8 mouse cellular contexts compared by ENCODE assay signal in the genomic region with DNA sequence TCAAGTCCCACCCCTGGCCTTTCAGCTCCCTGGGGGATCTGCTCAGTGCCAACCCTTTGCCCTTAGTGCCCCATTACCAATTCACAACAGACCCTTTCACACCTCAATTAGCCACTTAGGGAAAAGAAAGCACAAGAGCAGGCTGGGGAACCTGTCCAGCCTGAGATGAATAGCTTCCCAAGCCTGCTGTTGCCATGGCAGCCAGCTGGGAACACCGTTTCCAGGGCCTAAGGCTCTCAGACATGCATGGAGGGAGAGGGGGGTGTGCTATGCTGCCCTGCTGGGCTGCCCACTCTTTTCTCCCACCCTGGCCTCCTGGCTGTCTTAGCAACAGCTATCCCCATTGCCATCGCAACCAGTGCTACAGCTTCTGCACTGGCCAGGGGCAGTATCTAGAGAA. TPM values are rescaled to one million over a fixed set of nuclear protein-coding genes. Genes with fewer than 3 reads are reported as not detected.
DNase-seq lines count a peak whose midpoint lies in the region; ATAC-seq and TF ChIP-seq lines count a peak whose summit lies in the region.
"Had no signal": no experiment of that assay in that cellular context is flagged by ENCODE, and none has a peak within 500 bp of the region (broad histone marks: within the 10 kb centered on the region; RNA-seq: fewer than 3 reads in every experiment).

No protein-coding gene starts in this region.

- TF ChIP-seq CTCF in hindbrain, postnatal 0 days (IDR thresholded peaks at IDR 0.05; ENCODE audit: low read depth), result no peak

- DNase-seq in adrenal gland, postnatal 25 days, result peak; percentile 50
- peak; percentile 78 for DNase-seq in embryonic facial prominence, embryonic 11.5 days (ENCODE audit: low spot score)
- DNase-seq in hindbrain, postnatal 0 days (ENCODE audit: low spot score), result peak; percentile 94
- peak; percentile 72 to 91 for DNase-seq in left cerebral cortex, postnatal 14 days (ENCODE audit: low spot score in 2 of 2)
- DNase-seq in right cerebral cortex, adult 2 months (ENCODE audit: low spot score in 2 of 2), result peak; percentile 77 to 85
- DNase-seq in gastrocnemius, postnatal 14 days, result no peak
- DNase-seq in lung, postnatal 10 days, result no peak
- DNase-seq: liver, embryonic 13.5 days had no signal

- no peaks in the 10 kb centered on the region for H3K36me3 ChIP-seq in embryonic facial prominence, embryonic 11.5 days (replicated peaks; ENCODE audit: control insufficient read depth, insufficient read depth, low read depth, low read length)
- H3K36me3 ChIP-seq in hindbrain, postnatal 0 days (ENCODE audit: insufficient read depth, low read length), result no peaks in the 10 kb centered on the region
- H3K36me3 ChIP-seq: liver, embryonic 13.5 days had no signal

- intact Hi-C loops in left cerebral cortex, postnatal 14 days (cut with DNase I), result no loop called here
- intact Hi-C loops in gastrocnemius, postnatal 14 days (cut with DNase I; ENCODE audit: low total_unique reads), result no loop called here

- no peak overlapping the region for H3K27ac ChIP-seq in embryonic facial prominence, embryonic 11.5 days (replicated peaks; ENCODE audit: low read depth, low read length)
- peak overlapping the region; percentile 68 for H3K27ac ChIP-seq in hindbrain, postnatal 0 days
- H3K27ac ChIP-seq: liver, embryonic 13.5 days had no signal

- no peaks in the 10 kb centered on the region for H3K27me3 ChIP-seq in embryonic facial prominence, embryonic 11.5 days (ENCODE audit: control insufficient read depth, insufficient read depth, low read length)
- H3K27me3 ChIP-seq in hindbrain, postnatal 0 days (ENCODE audit: insufficient read depth, low read length), result no peaks in the 10 kb centered on the region
- H3K27me3 ChIP-seq: liver, embryonic 13.5 days had no signal

- whole genome bisulfite sequencing in embryonic facial prominence, embryonic 11.5 days, result 9% methylated on average over 2 of the region's 2 CpGs
- WGBS in hindbrain, postnatal 0 days, result 6% methylated on average over 2 of the region's 2 CpGs

- H3K4me1 ChIP-seq in embryonic facial prominence, embryonic 11.5 days (ENCODE audit: control insufficient read depth, insufficient read depth, low read length), result no peaks in the 10 kb centered on the region
- peaks cover 13% of the 10 kb centered on the region; the same call in 1 of the 2 replicates for H3K4me1 ChIP-seq in hindbrain, postnatal 0 days (ENCODE audit: insufficient read depth, low read length)
- H3K4me1 ChIP-seq: liver, embryonic 13.5 days had no signal

- H3K9ac ChIP-seq in embryonic facial prominence, embryonic 11.5 days (replicated peaks; ENCODE audit: low read length), result no peak overlapping the region
- H3K9ac ChIP-seq in hindbrain, postnatal 0 days (replicated peaks; ENCODE audit: low read length), result no peak overlapping the region
- H3K9ac ChIP-seq: liver, embryonic 13.5 days had no signal

- no peaks in the 10 kb centered on the region for H3K9me3 ChIP-seq in embryonic facial prominence, embryonic 11.5 days (replicated peaks; ENCODE audit: control insufficient read depth, low read length)
- H3K9me3 ChIP-seq in hindbrain, postnatal 0 days (ENCODE audit: low read length), result no peaks in the 10 kb centered on the region
- H3K9me3 ChIP-seq: liver, embryonic 13.5 days had no signal

- no peak overlapping the region for H3K4me3 ChIP-seq in embryonic facial prominence, embryonic 11.5 days (ENCODE audit: low read depth, low read length)
- no peak overlapping the region for H3K4me3 ChIP-seq in hindbrain, postnatal 0 days (ENCODE audit: low read length)
- H3K4me3 ChIP-seq: liver, embryonic 13.5 days had no signal

- H3K4me2 ChIP-seq in embryonic facial prominence, embryonic 11.5 days (ENCODE audit: low read depth, low read length), result no peak overlapping the region
- H3K4me2 ChIP-seq in hindbrain, postnatal 0 days (ENCODE audit: low read depth, low read length), result no peak overlapping the region
- H3K4me2 ChIP-seq: liver, embryonic 13.5 days had no signal

- ATAC-seq in embryonic facial prominence, embryonic 11.5 days (replicated peaks; ENCODE audit: insufficient number of reproducible peaks, low FRiP score, low TSS enrichment, low read depth), result peak; percentile 96
- peak; percentile 98 for ATAC-seq in hindbrain, postnatal 0 days

RNA-seq across cellular contexts. Expression of gene Jam3, which starts 47.9 kb away (rescaled TPM):
- 35.7 and 36.5 TPM in 2 replicates for total RNA-seq in adrenal gland, postnatal 25 days (2021)
- 124 and 128 TPM in 2 replicates for polyA plus RNA-seq in embryonic facial prominence, embryonic 11.5 days (2014; fragmentation: Nextera tagmentation; extraction: Ambion mirVana)
- total RNA-seq in hindbrain, postnatal 0 days (2014; rRNA removed), result 33.8 and 37.6 TPM in 2 replicates
- polyA plus RNA-seq in hindbrain, postnatal 0 days (2015; fragmentation: Nextera tagmentation; extraction: Ambion mirVana), result 28.9 and 32.6 TPM in 2 replicates
- total RNA-seq in left cerebral cortex, postnatal 14 days (2021), result 10 to 100 TPM; 24.1 to 26.9 TPM
- total RNA-seq in gastrocnemius, postnatal 14 days (2021), result 10 to 100 TPM; 19.2 to 21.2 TPM

Comparison
In these comparisons a context has a peak if more than half of its experiments do, and no peak if none do; other contexts are left out.
1. DNase-seq: peak in adrenal gland, postnatal 25 days (single experiment), embryonic facial prominence, embryonic 11.5 days (single experiment), hindbrain, postnatal 0 days (single experiment), left cerebral cortex, postnatal 14 days (2 of 2) and right cerebral cortex, adult 2 months (2 of 2); none in gastrocnemius, postnatal 14 days (single experiment) and lung, postnatal 10 days (single experiment).